ENCODE assay signal across 8 mouse cellular contexts in the genomic region with DNA sequence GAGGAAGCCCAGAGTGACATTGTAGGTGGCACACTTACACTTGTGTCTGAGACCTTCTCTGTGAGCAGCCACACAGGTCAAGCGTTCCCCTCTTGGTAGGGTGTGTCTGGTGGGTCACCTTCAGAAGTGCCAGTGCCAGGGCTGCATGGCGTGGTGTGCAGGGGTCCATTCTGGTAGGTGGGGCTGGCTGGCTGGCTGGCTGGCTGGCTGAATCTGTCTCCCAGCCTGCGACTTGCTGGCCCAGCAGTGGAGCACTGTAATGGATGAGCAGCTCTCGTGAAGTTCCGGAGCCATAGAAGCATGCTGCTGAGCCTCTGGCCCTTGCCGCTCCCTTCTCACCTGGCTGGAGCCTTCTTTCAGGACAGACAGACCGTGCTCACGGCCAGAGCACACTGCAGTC. TPM values are rescaled to one million over a fixed set of nuclear protein-coding genes. Genes with fewer than 3 reads are reported as not detected.
DNase-seq lines count a peak whose midpoint lies in the region; ATAC-seq and TF ChIP-seq lines count a peak whose summit lies in the region.

No protein-coding gene starts in this region.

- peak overlapping the region; percentile 31 for H3K4me2 ChIP-seq in heart, embryonic 12.5 days
- H3K4me2 ChIP-seq in heart, postnatal 0 days (ENCODE audit: low read depth, low read length) = peak overlapping the region; percentile 19; the same call in 1 of the 2 replicates

- no peak overlapping the region for H3K4me3 ChIP-seq in heart, embryonic 12.5 days
- H3K4me3 ChIP-seq in G1E (ENCODE audit: low read depth, low read length) = peak overlapping the region; percentile 52; the same call in 1 of the 2 replicates
- H3K4me3 ChIP-seq in heart, postnatal 0 days (ENCODE audit: low read depth, low read length) = peak overlapping the region; percentile 0; the same call in 1 of the 2 replicates
- H3K4me3 ChIP-seq in macrophage (ENCODE audit: inconsistent target) = peak overlapping the region; percentile 93

- WGBS in heart, embryonic 12.5 days = 64% methylated on average over 8 of the region's 8 CpGs
- WGBS in heart, postnatal 0 days = 65% methylated on average over 8 of the region's 8 CpGs
- 75% methylated on average over 8 of the region's 8 CpGs for WGBS in macrophage (ENCODE audit: missing documents)

- intact Hi-C loops in heart, postnatal 14 days (cut with DNase I) = no loop called here

- peaks cover 73% of the 10 kb centered on the region for H3K4me1 ChIP-seq in heart, embryonic 12.5 days (replicated peaks)
- peaks cover 71% of the 10 kb centered on the region for H3K4me1 ChIP-seq in G1E (ENCODE audit: insufficient read depth, low read depth, low read length)
- peaks cover 78% of the 10 kb centered on the region for H3K4me1 ChIP-seq in heart, postnatal 0 days (ENCODE audit: control insufficient read depth, insufficient read depth)

- H3K36me3 ChIP-seq in heart, embryonic 12.5 days = peaks cover 3% of the 10 kb centered on the region; the same call in 1 of the 2 replicates
- peaks cover 49% of the 10 kb centered on the region for H3K36me3 ChIP-seq in G1E (replicated peaks)
- no peaks in the 10 kb centered on the region for H3K36me3 ChIP-seq in heart, postnatal 0 days (replicated peaks; ENCODE audit: control insufficient read depth, insufficient read depth, low read length)
- peaks cover 26% of the 10 kb centered on the region; the same call in 1 of the 2 replicates for H3K36me3 ChIP-seq in macrophage (ENCODE audit: inconsistent target)

- H3K27ac ChIP-seq in heart, embryonic 12.5 days (ENCODE audit: poor library complexity, severe bottlenecking) = peak overlapping the region; percentile 49
- peak overlapping the region; percentile 66 for H3K27ac ChIP-seq in heart, postnatal 0 days (ENCODE audit: low read depth)
- peak overlapping the region; percentile 100 for H3K27ac ChIP-seq in macrophage

- DNase-seq in heart, postnatal 14 days = no peak
- no peak for DNase-seq in G1E (ENCODE audit: low spot score)
- no peak for DNase-seq in heart, postnatal 0 days (ENCODE audit: low spot score)
- no peak for DNase-seq in right cerebral cortex, postnatal 10 days (ENCODE audit: low spot score in 2 of 2)
- DNase-seq in embryo, embryonic 10 days (ENCODE audit: low spot score) = no peak
- DNase-seq in spleen, postnatal 14 days (ENCODE audit: low spot score in 2 of 2) = no peak

- H3K27me3 ChIP-seq in heart, embryonic 12.5 days (replicated peaks) = no peaks in the 10 kb centered on the region
- no peaks in the 10 kb centered on the region for H3K27me3 ChIP-seq in G1E (ENCODE audit: insufficient read depth, low read length)
- H3K27me3 ChIP-seq in heart, postnatal 0 days (ENCODE audit: control insufficient read depth, insufficient read depth, low read length) = no peaks in the 10 kb centered on the region

- peaks cover 100% of the 10 kb centered on the region for H3K79me2 ChIP-seq in macrophage (ENCODE audit: inconsistent target)

- ATAC-seq in heart, embryonic 12.5 days (ENCODE audit: insufficient number of reproducible peaks, low FRiP score) = no peak
- no peak for ATAC-seq in G1E (ENCODE audit: extremely low read depth, insufficient number of reproducible peaks, low FRiP score, poor library complexity, severe bottlenecking)
- 0 out of 2 replicates have a peak, but pooled peaks have one; percentile 16 for ATAC-seq in heart, postnatal 0 days (ENCODE audit: insufficient read depth, low read depth)

- TF ChIP-seq CTCF in G1E (IDR thresholded peaks at IDR 0.05; ENCODE audit: low read depth, low read length) = no peak
- TF ChIP-seq CTCF in heart, postnatal 0 days (IDR thresholded peaks at IDR 0.05; ENCODE audit: low read depth) = no peak

- no peaks in the 10 kb centered on the region for H3K9me3 ChIP-seq in heart, embryonic 12.5 days (replicated peaks)
- no peaks in the 10 kb centered on the region for H3K9me3 ChIP-seq in G1E (replicated peaks)
- no peaks in the 10 kb centered on the region for H3K9me3 ChIP-seq in heart, postnatal 0 days (replicated peaks; ENCODE audit: control insufficient read depth, low read length)

- no peak overlapping the region for H3K9ac ChIP-seq in heart, embryonic 12.5 days
- H3K9ac ChIP-seq in heart, postnatal 0 days (replicated peaks; ENCODE audit: low read depth, low read length) = no peak overlapping the region; the same call in 1 of the 2 replicates

- TF ChIP-seq EP300 in heart, postnatal 0 days (IDR thresholded peaks at IDR 0.05; ENCODE audit: low read depth) = no peak

RNA-seq across cellular contexts. Expression of a gene that starts 7.8 kb away (rescaled TPM):
- polyA plus RNA-seq in heart, embryonic 12.5 days (2016; fragmentation: Nextera tagmentation; extraction: Ambion mirVana) = 95.6 and 100.0 TPM in 2 replicates
- total RNA-seq in heart, postnatal 14 days (2021) = 100 to 1,000 TPM; 904 to 976 TPM
- total RNA-seq in G1E (2014; fragmentation: Nextera tagmentation) (55.7 and 74.8 TPM in 2 replicates), G1E (2017) (100 and 103 TPM in 2 replicates)
- polyA plus RNA-seq in G1E (2012) (32.9 and 35.8 TPM in 2 replicates), macrophage (2018) (12,209 to 20,921 TPM (median 16,354 TPM) in 3 replicates)
- 464 and 479 TPM in 2 replicates for total RNA-seq in heart, postnatal 0 days (2014; rRNA removed; ENCODE audit: low replicate concordance)
- polyA plus RNA-seq in heart, postnatal 0 days (2015; fragmentation: Nextera tagmentation; extraction: Ambion mirVana) = 135 and 139 TPM in 2 replicates
- total RNA-seq in macrophage (2018; cell fraction: chromatin; rRNA removed) = 1,000 to 10,000 TPM in 22 of 26 experiments, 100 to 1,000 TPM in 4; 715 to 4,323 (median 2,388) TPM
- total RNA-seq in macrophage (2018; cell fraction: cytosol; rRNA removed) = over 10,000 TPM in 25 of 26 experiments, 1,000 to 10,000 TPM in 1; 9,835 to 25,455 (median 13,887) TPM
- over 10,000 TPM in 25 of 26 experiments, 1,000 to 10,000 TPM in 1; 4,026 to 20,879 (median 17,761) TPM for total RNA-seq in macrophage (2018; cell fraction: nucleus; rRNA removed)

Comparison
In these comparisons a context has a peak if more than half of its experiments do, and no peak if none do; other contexts are left out.
1. H3K27ac ChIP-seq: peak in every context shown above with its lines; median percentile 100 in macrophage; 66 in heart, postnatal 0 days; 49 in heart, embryonic 12.5 days.
2. RNA of a gene that starts 7.8 kb away (polyA plus RNA-seq): 12,209 to 20,921 TPM in macrophage; 135 to 139 TPM in heart, postnatal 0 days, 95.6 to 100.0 TPM in heart, embryonic 12.5 days and 32.9 to 35.8 TPM in G1E; every median in the first group is over 10 times any median in the second.